Mouse (Mus musculus): ENCODE measurements around the gene Rd3.

Gene Rd3

DNA sequence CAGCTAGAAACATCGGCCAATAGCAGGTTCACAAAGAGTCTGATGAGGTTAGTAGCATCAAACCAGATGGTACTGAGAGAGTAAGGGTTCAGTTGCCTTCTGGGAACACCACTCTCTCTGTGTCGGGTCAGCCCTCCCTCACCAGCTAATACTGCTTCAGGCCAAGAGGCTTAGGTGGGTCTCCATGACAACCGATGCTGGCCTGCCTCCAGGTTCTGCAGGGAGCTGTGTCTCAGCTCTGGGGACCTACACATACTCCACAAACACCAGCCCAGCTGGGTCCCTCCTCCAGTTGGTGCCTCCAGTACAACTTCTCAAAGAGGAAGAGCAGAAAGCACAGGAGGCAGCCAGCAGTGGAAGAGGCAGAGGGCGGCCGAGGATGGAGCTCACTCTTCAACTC lies at the start of gene Rd3:
Gene Rd3, plus strand, starts transcription at position 184 of the 400 bp plus-strand sequence.
- WGBS = 29% methylated on average over 5 of the region's 5 CpGs

DNA sequence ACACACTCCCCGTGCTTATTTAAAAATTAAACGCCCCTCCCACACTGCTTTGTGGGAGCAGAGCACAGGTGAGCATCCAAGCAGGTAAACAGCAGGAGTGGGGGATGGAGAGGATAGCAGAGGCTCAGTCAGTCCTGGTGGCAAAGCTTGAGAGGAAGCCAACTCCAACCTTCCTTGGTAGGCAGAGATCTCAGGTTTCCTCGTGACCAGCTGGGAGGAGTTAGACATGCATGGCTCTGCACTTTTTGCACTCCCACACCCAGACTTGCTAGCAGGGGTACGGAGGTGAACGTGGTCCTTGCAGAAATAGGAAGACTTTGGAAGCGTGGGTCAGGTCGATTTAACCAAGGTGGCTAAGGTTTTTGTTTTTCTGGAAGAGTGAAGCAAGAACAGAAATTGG lies 48.8 kb upstream of the Rd3 start:
- WGBS = 76% methylated on average over 7 of the region's 7 CpGs

DNA sequence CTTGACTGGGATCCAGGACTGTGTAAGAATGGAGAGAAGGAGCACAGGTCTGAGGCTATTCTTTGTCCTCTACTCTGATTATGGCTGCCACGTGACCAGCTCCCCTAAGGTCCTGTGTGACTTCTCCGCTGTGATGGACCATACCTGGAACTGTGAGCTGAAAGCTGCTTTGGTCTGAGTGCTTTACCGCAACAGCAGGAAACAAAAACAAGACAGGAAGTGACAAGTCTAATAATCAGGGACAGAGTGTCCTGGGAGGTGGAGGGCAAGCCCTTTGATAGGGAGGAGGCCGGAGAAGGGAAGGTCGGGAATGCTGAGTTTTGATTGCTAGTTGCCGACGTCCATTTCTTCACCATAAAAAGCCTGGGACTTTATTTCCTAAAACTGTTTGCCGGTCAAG lies 48.1 kb upstream of the Rd3 start:
- 77% methylated on average over 8 of the region's 8 CpGs for WGBS

DNA sequence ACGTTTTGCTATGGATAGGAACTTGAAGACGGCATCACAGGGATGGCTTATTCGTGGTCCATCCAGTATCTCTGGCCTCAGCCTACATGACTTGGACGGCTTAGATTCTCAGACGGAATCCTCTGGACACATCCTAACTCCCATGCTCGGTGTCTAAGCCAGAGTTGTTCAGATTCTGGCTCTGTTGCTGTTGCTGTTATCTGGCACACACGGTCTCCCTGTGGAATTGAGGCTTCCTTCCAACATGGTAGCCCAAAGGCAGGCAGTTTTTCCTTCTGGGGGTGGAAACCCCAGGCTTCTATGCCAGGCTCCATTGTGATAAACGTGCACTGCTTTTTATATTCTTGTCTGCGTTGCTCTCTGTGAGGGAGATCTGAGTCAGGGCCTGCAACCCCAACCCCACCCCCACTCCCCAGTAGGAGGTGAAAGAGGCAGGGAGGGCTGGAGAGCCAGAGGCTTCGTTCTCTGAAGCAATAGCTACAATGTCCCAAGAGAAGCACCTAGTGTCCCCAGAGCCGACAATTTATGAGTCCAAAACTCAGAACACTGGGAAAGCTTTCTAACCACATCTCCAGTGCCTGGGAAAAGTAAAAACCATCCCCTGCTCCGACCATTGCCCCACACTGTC lies 47.2 kb upstream of the Rd3 start:
- whole genome bisulfite sequencing = 63% methylated on average over 12 of the region's 12 CpGs

DNA sequence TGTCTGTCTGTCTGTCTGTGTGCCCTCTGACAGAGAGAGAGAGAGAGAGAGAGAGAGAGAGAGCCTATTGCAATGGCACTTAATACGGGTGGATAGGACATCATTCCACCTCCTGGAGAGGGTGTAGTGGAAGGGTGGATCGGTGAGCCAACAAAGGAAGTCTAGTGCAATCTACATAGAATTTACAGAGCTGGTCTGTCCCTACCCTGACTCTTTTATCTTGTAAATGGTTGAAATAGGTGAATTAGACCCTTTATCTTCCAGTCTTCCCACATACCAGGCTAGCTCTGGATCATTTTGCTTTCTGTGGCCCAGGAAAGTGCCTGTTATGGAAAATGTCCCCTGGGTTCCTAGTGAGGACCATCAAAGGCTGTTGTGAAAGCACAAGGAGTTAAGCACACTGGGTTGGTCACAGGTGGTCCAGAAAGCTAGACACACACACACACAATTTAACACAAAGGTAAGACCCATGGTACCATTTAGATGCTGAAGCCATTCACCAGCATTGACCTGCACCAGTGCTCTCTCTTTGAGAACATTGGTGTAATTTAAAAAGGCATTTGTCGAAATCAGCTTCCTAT lies 46.6 kb upstream of the Rd3 start:
- WGBS = 81% methylated on average over 3 of the region's 3 CpGs

DNA sequence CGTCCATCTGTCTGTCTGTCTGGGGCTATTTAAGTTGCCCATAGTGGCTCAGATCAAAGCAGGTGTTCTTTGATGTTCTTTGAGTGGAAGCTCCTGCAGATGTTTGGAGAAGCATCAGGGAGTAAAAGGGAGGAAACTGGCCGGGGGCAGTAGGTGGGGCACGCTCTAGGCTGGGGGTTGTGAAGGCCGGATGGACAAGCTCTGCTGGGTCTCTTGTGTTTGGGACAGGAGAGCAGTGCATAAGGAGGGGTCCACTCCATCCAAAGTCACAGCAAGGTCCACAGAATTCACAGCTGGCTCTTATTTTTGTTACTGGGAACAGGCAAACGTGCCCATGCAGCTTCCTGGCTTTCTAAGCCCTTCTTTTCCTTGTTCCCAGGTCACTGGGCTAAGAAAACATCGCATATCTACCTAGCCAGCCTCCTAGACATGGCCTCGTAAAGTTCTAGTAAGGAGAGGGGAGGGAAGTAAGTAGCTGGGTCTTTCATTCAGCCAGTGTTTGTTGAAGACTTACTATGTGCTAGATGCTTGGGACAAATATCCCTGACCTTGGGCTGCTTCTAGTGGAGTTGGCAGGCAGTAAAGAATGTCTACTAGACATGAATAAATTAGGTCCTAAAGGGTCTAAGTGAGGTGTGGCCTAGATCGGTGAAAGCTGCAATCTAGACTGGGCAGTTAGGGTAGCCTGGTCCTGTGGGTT lies 44.7 kb upstream of the Rd3 start:
- 76% methylated on average over 8 of the region's 8 CpGs for WGBS

DNA sequence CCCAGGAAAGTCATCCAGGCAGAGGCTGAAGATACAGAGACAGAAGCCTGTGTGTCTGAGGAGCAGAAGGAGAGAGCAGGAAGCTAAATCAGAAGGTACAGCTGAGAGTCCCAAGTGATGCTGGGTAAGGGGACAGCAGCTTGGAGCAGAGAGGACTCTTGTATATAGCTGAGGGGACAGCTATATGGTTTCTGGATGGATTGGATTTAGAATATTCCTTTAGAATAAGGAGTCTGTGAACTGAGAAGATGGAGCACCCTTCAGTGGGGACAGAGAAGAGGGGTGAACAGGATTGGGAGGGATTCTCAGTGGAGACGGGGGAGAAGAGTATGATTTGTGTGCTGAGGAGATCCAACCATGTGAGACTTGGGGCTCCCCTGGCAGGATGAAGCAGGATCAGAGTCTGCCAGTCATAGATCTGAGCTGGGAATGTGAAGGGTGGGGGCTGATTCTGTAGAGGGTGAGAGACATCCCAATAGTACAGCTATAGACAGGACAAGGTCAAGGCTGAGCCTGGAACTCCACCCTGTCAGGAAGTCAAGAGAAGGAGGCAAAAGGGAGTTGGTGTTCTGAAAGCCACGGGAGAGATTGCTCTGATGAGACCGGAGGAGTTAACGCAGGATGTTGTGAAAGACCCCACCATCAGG lies 44.1 kb upstream of the Rd3 start:
- WGBS = 79% methylated on average over 4 of the region's 4 CpGs

DNA sequence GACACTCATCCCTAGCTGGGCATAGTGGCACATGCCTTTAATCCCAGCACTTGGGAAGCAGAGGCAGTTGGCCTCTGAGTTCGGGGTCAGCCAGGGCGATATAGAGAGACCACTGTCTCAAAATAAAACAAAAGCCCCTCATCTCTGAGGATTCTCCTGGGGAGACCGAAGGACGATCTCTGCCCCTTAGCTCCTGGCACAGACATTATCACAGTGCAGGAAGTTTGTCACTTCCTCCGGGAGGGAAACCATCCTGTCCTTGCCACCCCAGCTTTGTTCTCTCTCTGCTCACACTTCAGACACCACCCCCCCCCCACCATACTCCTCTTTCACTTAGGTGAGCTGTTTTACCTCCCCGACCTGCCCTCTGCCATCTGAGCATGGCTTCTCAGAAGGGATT lies 33.5 kb upstream of the Rd3 start:
- 78% methylated on average over 6 of the region's 6 CpGs for WGBS

DNA sequence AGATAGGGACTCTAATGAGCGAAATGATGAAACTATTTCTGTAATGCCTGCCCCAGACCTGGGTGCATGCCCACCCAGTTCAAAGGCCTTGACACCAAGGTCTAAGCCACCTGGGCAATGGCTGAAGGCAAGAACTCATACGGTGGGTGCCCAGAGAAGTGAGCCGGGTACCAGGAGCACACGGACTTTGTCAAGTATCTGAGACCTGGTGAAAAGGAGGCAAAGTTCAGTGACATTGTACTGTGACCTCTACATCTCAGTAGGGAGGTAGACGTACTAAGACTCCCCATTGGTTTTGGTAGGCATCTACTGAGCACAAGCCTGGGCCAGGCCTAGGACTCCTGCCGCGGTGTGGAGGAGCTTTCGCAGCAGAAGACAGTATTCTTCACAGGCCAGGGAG lies 31.8 kb upstream of the Rd3 start:
- WGBS = 97% methylated on average over 8 of the region's 8 CpGs

DNA sequence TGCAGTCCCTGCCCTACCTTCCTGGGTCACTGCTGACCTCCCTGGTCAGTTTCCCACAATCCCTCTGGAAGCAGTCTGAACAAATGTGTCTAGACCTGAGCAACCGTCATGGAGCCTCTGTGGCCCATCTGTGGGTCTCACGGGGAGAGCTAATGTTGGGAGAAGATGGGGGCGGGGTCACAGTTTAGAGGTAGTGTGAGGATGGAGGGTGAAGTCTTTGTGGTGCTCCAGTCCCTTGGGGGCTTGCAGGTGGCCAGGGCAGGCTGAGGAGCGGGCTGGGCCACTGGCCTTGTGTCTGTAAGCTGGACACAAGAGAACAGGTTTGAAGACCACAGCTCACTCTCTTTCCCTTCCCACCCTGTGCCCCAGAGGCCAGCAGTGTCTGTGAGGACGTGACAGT lies 31.4 kb upstream of the Rd3 start:
- 92% methylated on average over 5 of the region's 5 CpGs for WGBS

DNA sequence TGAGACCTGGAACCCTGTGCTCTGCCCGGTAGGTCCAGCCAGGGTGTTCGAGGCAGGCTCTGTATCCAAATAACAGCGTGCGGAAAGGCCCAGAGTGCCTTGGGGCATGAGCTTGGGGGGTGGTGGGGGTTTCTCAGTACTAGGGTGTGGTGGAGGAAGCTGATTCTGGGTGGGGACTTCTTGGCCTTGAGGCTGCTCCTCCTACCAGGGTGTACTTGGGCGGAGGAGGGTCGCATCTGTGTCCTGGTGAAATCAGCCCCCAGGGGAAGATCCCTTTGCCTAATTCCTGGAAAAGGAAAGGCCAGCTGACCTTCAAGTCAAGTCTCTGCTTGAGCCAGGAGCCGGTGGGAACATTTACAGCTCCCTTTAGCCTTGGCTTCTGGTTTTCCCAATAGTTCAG lies 30.9 kb upstream of the Rd3 start:
- 78% methylated on average over 7 of the region's 7 CpGs for WGBS

DNA sequence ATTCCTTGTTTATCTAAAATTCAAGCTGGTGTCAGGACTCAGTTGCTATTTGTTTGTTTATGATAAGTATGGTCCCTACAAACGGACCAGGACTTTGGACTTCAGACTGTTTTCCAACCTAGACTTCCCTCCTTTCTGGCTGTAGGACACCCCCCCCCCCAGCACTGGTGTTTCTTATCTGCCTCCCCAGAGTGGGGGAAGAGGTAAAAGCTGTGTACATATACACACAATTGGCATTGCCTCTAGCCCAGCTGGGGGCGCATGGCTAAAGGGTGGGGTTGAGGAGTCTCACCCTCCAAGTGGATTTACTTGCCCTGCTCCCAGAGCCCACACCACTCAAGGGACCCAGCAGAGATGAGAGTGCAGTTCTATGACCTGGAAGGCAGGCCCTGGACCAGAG lies 30.3 kb upstream of the Rd3 start:
- WGBS = 93% methylated on average over 2 of the region's 2 CpGs

DNA sequence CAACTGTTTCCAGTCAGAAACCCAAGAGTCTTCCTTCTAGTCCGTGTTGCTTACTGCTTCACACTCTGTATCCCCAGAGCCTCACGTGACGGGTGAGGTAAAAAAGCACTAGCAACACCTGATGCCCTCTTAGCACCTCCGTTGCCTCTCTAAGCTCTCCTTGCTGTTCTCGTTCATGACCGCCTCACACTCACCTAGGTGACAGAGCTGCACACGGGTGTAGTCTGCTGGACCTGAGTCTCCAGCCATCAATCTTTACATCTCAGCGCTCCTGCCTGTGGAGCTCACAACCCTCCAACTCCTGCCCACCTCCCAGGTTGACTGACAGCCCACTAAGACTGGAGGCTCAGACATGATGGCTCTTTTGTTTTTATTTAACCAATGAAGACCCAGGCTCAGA lies 29.4 kb upstream of the Rd3 start:
- WGBS = 86% methylated on average over 8 of the region's 8 CpGs

DNA sequence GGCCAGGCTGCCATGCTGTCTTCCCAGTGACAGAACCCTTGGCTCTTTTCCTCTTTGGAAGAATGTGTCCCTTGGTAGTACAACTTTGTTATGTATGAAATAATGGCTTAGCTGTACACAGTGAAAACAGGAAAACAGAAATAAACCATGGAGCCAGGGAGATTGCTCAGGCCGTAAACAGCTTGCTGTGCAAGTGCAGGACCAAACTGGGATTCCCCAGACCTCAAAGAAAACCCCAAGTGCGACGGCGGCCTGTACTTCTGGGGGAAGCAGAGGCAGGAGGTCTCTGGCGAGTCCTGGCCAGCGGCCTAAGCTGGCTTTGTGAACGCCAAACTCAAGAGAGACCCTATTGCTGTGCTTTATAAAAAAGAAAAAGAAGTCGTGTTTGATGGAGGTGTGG lies 28.6 kb upstream of the Rd3 start:
- WGBS = 77% methylated on average over 8 of the region's 8 CpGs

DNA sequence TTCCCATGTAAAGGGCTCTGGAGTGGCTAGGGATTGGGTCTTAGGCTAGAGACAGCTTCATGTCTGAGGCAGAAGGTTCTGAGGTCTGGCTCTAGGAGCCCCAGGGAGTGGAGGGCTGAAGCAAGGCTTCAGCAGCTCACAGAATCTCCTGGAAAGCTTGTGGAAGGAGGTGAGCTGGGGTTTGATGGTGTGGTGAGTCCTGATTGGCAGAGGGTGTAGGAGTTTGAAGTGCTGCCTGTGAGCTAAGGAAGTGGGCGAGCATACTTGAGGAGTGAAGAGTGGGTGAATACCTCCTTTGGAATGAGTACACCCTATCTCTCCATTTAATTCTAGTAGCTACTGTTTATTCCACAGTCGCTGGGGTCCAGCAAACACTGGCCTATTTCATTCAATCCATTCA lies 26.6 kb upstream of the Rd3 start:
- WGBS = 37% methylated on average over 2 of the region's 2 CpGs

DNA sequence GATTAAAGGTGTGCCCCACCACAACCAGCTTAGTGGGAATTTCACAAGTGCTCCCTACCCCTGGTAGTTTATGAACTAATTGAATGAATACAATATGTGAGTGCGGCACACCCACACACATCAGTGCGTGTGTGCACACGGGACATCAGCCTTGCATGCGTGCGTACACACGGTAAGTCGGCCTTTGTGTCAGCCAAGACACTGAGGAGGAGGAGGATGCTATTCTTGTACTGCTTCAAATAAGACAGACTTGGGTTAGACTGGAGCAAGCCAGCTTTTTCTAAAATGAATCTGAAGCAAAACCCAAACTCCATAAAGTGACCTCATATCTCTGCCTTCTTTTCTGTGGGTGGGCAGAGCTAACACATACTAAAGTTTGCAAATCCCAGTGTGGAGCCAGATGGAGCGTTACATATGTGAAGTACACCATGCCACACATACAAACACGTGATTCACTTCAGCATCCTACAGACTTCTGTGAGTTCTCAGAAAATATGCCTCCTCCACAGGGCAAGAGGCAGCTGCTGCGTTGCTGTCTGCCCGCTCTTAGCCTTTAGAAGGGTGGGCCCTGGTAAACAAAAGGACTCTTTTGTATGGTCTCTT lies 24.3 kb upstream of the Rd3 start:
- WGBS = 48% methylated on average over 11 of the region's 11 CpGs

DNA sequence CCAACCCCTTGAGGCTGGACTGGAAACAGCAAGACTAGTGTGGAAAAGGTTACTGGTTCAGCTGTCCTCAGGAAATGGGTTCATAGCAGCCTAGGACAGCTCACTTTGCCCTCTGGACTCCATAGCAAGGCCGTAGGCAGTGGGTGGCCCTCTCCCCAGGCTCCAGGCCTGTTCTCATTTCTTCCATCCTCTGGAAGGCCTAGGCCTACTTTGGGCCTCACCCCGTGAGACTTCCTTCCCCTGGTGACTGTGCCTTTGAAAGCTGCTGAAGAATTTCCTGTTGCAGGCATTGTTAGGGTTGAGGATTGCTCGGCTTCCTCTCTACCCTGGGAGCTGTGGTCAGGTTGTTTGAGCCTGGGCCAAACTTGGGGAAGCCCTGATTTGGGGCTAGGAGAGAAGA lies 22.1 kb upstream of the Rd3 start:
- 61% methylated on average over 3 of the region's 3 CpGs for WGBS

DNA sequence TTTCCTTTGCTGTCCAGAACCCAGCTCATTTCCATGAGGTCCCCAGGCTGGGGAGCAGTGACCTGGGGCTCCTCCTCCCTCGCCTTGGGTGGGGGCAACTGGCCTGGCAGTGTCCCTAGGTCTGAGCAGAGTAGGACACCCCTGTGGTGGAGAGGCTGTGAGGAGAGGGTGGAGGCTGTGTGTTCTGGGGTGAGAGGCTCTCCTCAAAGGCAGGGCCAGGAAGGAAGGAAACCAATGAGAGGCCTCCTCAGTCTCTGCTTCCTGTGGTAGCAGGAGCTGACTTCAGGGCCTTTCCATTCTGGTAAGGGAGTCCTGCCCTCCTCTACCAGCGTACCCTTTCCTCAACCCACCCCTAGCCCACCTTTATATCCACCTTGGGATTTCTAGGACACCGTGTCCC lies 20.9 kb upstream of the Rd3 start:
- WGBS = 83% methylated on average over 3 of the region's 3 CpGs

DNA sequence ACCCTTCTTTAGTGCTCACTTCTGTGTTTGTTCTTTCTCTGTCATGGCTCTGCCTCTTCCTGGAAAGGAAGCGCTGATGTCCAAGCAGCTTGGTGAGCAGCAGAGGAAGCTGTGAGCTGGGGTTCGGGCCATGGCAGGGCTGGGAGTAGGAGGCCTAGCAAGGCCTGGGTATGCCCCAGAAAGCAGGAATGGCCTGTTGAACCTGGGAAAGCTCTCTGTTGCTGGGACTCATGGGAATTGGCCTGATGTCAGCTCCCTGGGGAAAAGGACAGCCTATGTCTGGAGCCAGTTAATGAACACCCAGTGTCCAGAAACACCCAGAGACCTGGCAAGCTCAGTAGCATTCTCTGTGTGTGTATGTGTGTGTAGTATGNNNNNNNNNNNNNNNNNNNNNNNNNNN lies 20.3 kb upstream of the Rd3 start:
- 83% methylated on average over 2 of the region's 2 CpGs for WGBS

DNA sequence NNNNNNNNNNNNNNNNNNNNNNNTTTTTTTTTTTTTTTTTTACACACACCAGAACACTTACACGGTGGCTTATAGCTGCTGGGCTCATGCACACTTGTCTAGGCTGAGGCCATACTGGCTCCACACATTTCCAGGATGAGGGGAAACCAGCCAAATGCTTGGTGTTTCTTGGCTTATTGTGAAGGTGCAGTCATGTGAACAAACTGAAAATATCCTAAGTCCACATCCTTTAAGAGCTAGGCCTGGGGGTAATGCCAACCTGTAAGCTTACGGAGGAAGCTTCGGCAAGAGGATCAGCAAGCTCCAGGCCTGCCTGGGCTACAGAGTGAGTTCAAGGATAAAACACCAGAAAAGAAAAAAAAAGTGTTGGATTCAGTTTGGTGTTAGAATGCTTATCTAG lies 19.8 kb upstream of the Rd3 start:
- WGBS = 51% methylated on average over 3 of the region's 3 CpGs

DNA sequence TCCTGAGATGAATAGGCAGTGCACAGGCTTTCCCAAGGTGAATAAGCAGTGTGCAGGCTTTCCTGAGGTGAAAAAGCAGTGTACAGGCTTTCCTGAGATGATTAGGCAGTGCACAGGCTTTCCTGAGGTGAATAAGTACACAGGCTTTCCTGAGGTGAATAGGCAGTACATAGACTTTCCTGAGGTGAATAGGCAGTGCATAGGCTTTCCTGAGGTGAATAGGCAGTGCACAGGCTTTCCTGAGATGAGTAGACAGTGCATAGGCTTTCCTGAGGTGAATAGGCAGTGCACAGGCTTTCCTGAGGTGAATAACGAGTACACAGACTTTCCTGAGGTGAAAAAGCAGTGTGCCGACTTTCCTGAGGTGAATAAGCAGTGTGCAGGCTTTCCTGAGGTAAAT lies 16.2 kb upstream of the Rd3 start:
- 65% methylated on average over 2 of the region's 2 CpGs for WGBS

DNA sequence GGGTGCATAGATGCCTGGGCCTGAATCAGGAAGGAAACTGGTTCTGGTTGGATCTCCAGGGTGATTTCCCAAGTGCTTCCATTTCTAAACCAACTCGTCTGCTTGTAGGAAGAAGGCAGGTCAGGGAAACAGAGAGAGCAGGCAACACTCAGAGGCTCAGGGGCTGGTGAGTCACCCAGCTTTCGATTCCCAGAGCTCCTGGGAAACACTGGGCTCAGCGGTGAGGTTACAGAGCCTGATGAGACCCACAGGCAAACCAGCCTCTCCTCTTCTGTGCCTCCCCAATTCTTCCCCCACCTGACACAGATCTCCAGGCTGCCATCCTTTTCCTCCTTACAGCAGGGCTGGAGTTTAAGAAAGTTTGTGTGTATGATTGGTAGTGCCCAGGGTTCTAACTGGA lies 13.8 kb upstream of the Rd3 start:
- 66% methylated on average over 3 of the region's 3 CpGs for WGBS
